In the genomic region with DNA sequence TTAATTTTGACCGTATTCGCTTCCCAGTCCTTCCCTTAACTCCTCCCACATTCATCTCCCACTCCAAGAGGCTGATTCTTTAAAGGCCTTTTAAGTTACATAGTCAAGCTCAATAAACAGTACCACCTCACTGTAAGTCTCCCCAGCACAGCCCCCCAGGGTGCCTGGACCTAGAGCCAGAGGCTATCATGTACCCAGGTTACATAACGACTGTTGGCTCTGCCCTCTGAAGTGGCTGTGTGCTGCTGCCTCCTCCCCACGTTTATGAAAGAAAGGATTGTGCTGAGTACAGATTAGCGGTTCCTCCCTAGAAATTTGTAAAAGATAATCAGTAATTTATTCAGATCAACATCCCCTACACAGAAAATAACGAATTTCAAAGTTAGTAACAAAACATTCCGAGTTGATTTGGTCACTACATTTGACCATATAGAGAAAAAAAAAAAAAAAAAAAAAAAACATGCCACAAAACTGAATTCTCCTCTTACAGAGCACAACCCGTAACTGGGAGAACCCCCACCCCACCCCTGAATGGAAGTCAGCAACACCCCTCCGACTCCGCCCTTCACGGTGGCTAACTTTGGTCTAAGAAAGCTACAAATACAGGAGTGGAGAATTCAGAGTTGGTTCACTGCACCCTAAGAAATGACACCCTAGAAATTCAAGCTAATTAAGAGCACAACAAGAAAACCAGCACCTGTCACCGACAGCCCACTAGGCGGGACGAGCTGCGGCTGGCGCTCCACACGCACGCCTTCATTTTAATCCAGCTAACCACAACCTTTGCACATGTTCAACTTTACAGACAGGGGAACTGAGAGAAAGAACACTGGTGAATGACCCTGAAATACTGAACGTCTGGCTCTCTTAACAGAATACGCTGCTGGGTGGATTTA, we compare ENCODE assay signal across 8 mouse cellular contexts. TPM values are rescaled to one million over a fixed set of nuclear protein-coding genes. Genes with fewer than 3 reads are reported as not detected.
DNase-seq lines count a peak whose midpoint lies in the region; ATAC-seq and TF ChIP-seq lines count a peak whose summit lies in the region.

No protein-coding gene starts in this region.

- ATAC-seq in forebrain, postnatal 0 days: no peak
- peak; percentile 24 for ATAC-seq in CD4-positive, CD25-positive, alpha-beta regulatory T cell, adult 4 months
- ATAC-seq in forebrain, embryonic 11.5 days (replicated peaks; ENCODE audit: low FRiP score): peak; percentile 61; the same call in 1 of the 2 replicates
- ATAC-seq in megakaryocyte-erythroid progenitor cell, adult 5-6 weeks (replicated peaks; ENCODE audit: low FRiP score, low TSS enrichment, poor library complexity, severe bottlenecking): peak; percentile 79

- H3K36me3 ChIP-seq in forebrain, embryonic 10.5 days (replicated peaks): peaks cover 52% of the 10 kb centered on the region
- H3K36me3 ChIP-seq in forebrain, postnatal 0 days (ENCODE audit: insufficient read depth): no peaks in the 10 kb centered on the region; the same call in 1 of the 2 replicates
- H3K36me3 ChIP-seq in forebrain, embryonic 11.5 days (ENCODE audit: control insufficient read depth, insufficient read depth, low read length): no peaks in the 10 kb centered on the region; the same call in 1 of the 2 replicates

- TF ChIP-seq CTCF in forebrain, postnatal 0 days (IDR thresholded peaks at IDR 0.05; ENCODE audit: low read depth): no peak

- H3K4me1 ChIP-seq in forebrain, embryonic 10.5 days: peaks cover 23% of the 10 kb centered on the region
- 0 out of 2 replicates have a peak, but pooled peaks cover 4% of the 10 kb centered on the region for H3K4me1 ChIP-seq in forebrain, postnatal 0 days (ENCODE audit: insufficient read depth)
- H3K4me1 ChIP-seq in forebrain, embryonic 11.5 days (replicated peaks; ENCODE audit: control insufficient read depth, insufficient read depth, low read length): no peaks in the 10 kb centered on the region; the same call in 1 of the 2 replicates

- no peak overlapping the region for H3K4me2 ChIP-seq in forebrain, postnatal 0 days (ENCODE audit: low read depth)
- H3K4me2 ChIP-seq in forebrain, embryonic 11.5 days (ENCODE audit: low read depth, low read length, severe bottlenecking): no peak overlapping the region

- no peak overlapping the region for H3K9ac ChIP-seq in forebrain, postnatal 0 days
- H3K9ac ChIP-seq in forebrain, embryonic 11.5 days (ENCODE audit: low read length): no peak overlapping the region

- H3K27ac ChIP-seq in forebrain, embryonic 10.5 days: 0 out of 2 replicates have a peak overlapping the region, but pooled peaks have one; percentile 44
- no peak overlapping the region for H3K27ac ChIP-seq in forebrain, postnatal 0 days (ENCODE audit: low read depth, low read length)
- H3K27ac ChIP-seq in forebrain, embryonic 11.5 days (ENCODE audit: low read depth, low read length): peak overlapping the region; percentile 57; the same call in 1 of the 2 replicates

- no peak overlapping the region for H3K4me3 ChIP-seq in forebrain, embryonic 10.5 days
- no peak overlapping the region for H3K4me3 ChIP-seq in forebrain, postnatal 0 days (ENCODE audit: low read depth, low read length)
- no peak overlapping the region for H3K4me3 ChIP-seq in forebrain, embryonic 11.5 days (ENCODE audit: low read depth, low read length)

- no peak for DNase-seq in forebrain, embryonic 10.5 days (ENCODE audit: extremely low spot score, low spot score)
- DNase-seq in forebrain, postnatal 0 days: no peak
- DNase-seq in forebrain, embryonic 11.5 days (ENCODE audit: low spot score): no peak
- DNase-seq in adrenal gland, adult 2 months: no peak
- DNase-seq in adipocyte (ENCODE audit: low spot score): no peak
- no peak for DNase-seq in urinary bladder, adult 18-20 months (ENCODE audit: low spot score in 2 of 2)

- H3K27me3 ChIP-seq in forebrain, embryonic 10.5 days (ENCODE audit: poor library complexity, severe bottlenecking): no peaks in the 10 kb centered on the region
- H3K27me3 ChIP-seq in forebrain, postnatal 0 days (ENCODE audit: insufficient read depth, low read length): no peaks in the 10 kb centered on the region
- H3K27me3 ChIP-seq in forebrain, embryonic 11.5 days (ENCODE audit: control insufficient read depth, insufficient read depth, low read length): no peaks in the 10 kb centered on the region

- no peaks in the 10 kb centered on the region for H3K9me3 ChIP-seq in forebrain, embryonic 10.5 days
- H3K9me3 ChIP-seq in forebrain, postnatal 0 days (ENCODE audit: low read length): no peaks in the 10 kb centered on the region
- H3K9me3 ChIP-seq in forebrain, embryonic 11.5 days (ENCODE audit: control insufficient read depth, low read length): no peaks in the 10 kb centered on the region

- 76% methylated on average over 20 of the region's 20 CpGs for WGBS in forebrain, embryonic 10.5 days
- WGBS in forebrain, postnatal 0 days: 27% methylated on average over 20 of the region's 20 CpGs
- 62% methylated on average over 20 of the region's 20 CpGs for WGBS in forebrain, embryonic 11.5 days

RNA-seq across cellular contexts. Expression of gene Fryl, which starts 47.0 kb away (rescaled TPM):
- 22.5 and 28.0 TPM in 2 replicates for polyA plus RNA-seq in forebrain, embryonic 10.5 days (2016; fragmentation: Nextera tagmentation; extraction: Ambion mirVana)
- 46.9 and 53.6 TPM in 2 replicates for total RNA-seq in forebrain, postnatal 0 days (2014; rRNA removed)
- 10.8 and 17.7 TPM in 2 replicates for polyA plus RNA-seq in forebrain, postnatal 0 days (2015; fragmentation: Nextera tagmentation; extraction: Ambion mirVana)
- 100 to 1,000 TPM; 101 TPM for polyA plus RNA-seq in CD4-positive, CD25-positive, alpha-beta regulatory T cell, adult 4 months (2017; shearing (Covaris generic))
- polyA plus RNA-seq in forebrain, embryonic 11.5 days (2014; fragmentation: Nextera tagmentation; extraction: Ambion mirVana): 48.0 and 49.6 TPM in 2 replicates
- total RNA-seq in megakaryocyte-erythroid progenitor cell, adult 5-6 weeks (2014; fragmentation: Nextera tagmentation): 96.9 and 132 TPM in 2 replicates
- total RNA-seq in megakaryocyte-erythroid progenitor cell, adult 5-6 weeks (2017): 45.9 and 90.8 TPM in 2 replicates
- 10 to 100 TPM; 31.5 to 43.3 TPM for total RNA-seq in adrenal gland, adult 2 months (2021)
- polyA plus RNA-seq in adrenal gland, adult 2 months (2012; rRNA removed): 40.7 and 41.3 TPM in 2 replicates
